Mouse (Mus musculus) layer of hippocampus, adult 18-20 months (tissue): ENCODE data around the gene Mast3. TPM values are rescaled to one million over a fixed set of nuclear protein-coding genes. Genes with fewer than 3 reads are reported as not detected.

ENCODE experiments used
- DNase-seq, 2 experiments: peaks; one replicate each; pipeline ENCODE4 v3.0.0; 2022; ENCODE audit warnings: low spot score in 2 of 2
- total RNA-seq, 2 experiments: library from RNA; stranded (reverse); gene quantifications; 2 replicates each; pipeline ENCODE4 v1.2.3; 2021

The Mast3 gene
- total RNA-seq, 2 experiments from 2014 or later: 439 to 476 TPM

DNA sequence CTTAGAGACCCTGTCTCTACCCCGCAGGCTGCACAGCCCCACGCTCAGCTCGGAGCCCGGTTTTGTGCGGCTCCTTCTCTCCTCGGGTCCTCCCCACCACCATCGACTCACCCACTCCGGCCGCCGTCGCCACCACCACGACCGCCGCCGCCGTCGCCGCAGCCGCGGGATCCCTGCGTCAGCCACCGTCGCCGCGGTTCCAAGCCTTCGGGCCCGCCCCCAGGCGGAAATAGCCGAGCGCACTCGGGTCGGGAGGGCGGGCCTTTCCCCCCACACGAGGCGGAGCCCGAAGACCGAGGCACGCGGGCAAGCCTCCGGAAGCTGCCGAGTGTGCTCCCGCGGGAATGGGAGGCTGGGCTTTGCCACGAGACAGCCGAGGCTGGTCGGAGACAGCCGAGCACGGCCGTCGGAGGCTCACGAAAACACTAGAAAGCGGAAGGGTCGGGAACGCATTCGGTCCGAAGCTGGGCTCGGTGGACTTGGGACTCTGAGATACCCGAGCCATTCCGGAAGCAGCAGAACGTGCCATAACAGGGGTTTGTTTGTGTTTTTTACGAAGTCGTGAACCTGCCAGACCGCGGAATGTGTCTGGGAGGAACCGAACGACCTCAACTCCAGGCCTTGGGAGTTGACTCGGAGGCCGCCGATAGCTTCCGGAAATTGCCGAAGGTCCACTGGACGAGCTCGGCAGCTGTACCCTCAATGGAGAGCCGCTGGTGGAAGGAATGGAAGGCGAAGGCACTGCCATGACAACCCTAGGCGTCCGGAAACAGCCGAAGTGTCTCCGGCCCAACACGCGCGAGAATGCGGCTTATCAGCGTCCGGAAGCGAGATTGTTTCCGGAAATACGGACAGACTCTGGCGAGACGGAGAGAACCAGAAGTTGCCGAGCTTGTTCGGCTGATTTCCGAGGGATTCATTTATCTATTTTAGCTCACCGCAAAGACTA lies 28.1 kb downstream of the Mast3 start, which contains the start of gene Pik3r2:
TSS of gene Pik3r2 (minus strand) at position 218 of the 949 bp plus-strand sequence.
- peak; percentile 98 for DNase-seq

DNA sequence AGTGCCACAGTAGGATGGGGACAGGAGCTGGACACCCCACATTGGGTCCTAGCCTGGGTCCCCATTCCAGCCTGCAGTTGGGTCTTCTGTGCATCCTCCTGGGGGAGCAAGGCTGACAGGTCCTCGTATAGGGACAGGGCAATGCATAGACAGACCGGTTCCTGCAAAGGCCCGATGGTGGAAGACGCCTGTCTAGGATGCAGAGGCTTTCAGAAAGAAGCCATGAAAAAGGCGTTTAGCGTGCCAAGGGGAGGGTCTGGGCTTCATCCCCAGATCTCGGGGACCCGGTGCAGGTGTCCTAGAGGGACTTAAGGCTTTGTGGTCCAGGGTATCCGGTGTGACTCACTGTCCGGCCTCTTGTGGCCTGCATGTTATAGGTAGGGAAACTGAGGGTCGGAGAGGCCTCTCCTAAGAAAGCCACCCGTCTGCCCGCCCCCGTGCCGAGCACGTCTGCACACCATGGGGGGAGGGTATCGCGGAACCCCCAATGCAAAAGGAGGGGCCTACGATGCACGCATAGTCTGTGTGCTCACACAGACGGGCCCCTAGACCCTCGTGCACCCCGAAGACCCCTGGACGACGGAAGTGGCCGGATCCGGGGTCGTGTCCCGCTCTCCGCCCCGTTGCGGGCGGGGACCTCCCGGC lies 28.9 kb downstream of the Mast3 start:
- DNase-seq: no peak

DNA sequence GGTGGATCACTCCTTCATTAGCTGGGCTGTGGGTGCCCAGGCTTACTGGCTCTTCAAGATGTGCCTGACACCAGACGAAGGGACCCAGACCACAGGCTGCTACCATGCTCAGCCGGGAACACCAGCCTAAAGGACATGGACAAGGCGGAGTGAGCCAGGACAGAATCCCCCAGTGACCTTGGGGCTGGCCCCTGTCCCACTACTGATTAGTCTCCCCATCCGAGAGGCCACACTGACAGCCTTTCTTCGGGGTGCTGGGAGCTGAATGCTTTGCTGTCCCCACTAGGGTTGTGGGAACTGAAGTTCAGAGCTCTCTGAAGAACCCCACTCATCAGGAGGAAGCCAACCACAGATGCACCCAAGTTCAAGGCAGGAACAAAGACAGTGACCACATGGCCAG lies 29.6 kb downstream of the Mast3 start:
- no peak for DNase-seq

DNA sequence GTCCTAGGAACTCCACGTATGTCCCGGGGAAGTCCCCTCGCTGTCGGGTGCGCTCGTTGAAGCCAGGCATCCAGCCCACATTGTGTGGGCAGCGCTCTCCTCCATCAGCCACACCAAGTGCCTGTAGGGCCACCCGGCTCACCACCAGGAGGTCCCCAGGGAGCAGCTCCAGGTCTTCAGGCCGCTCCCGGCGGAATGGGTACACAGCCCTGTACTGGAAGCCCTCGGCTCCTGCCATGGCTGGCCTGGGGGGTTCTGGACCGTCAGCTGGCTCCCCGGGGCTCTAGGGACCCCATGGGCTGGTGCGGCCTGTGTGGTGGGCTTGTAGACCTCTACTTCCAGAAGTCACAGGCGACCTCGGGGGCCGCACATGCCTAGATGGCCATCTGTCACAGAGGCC lies 30.1 kb downstream of the Mast3 start:
- DNase-seq: no peak

DNA sequence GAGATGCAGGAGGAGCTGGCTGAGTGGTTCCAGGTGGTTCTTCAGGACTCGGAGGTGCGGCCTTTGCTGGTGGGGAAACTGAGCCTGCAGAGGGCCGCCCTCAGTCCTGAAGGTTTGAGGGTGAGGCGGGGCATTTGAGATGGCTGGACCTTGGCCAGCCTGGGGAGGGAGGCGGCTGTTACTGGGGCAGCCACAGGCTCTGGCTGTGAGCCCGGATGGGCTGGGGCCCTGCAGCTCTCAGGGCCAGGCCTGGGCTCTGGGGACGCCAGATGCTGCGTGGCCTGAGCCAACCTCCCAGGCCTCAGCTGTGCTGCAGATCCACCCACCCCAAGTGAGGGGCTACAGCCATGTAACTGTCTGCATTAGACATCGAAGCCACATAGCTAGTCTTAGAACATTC lies 31.0 kb downstream of the Mast3 start:
- DNase-seq: peak; percentile 62 to 78

DNA sequence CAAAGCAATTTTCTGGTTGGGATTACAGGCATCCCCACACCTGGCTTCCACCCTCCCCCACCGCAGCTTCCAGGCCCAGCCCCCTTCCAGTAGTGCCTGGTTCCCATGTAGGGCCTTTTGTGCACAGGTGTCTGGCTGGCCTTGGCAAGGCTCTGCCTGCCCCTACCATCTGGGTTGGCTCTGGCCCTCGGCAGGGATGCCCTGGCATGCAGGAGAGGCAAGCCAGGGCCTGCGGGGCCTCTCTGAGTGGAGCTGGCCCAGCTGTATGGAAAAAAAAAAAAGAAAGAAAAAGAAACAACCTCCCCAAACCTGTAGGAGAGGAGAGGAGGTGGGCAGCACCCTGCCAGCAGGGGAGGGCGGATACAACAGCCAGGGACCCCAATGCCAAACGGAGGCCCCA lies 31.4 kb downstream of the Mast3 start:
- no peak for DNase-seq

DNA sequence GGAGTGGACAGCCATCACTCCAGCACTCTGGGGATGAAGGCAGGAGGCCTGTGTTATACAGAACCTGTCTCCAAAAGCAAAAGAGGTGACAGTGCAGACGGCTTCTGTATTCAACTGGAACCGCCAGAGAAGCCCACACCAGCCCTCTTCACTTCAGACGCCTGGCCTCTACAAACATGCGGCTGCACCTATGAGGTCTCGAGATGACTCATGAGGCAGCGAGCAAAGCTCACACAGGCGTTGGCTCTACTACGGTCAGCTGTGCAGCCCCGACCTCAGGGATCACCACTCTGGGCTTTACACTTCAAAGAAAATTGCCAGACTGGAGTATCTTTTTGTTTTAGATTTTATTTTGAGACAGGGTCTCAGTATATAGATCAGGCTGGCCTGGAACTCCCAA lies 32.0 kb downstream of the Mast3 start:
- DNase-seq: no peak

DNA sequence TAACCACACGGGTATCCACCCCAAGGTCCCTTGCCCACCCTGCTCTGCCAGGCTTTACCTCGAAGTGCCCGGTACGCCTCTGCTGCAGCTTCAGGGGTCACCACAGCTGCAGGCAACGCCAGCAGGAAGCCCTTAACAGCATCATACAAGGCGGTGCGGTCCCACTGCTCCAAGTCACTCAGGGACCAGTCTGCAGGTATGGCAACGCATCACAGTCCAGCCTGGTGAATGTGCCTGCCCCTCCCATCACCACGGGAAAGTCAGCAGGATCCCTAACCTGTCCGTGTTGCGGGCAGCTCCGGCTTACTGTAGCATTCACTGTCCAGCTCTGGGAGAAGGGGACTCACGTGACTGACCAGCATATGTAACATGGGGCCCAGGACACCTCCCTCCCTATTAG lies 32.8 kb downstream of the Mast3 start:
- DNase-seq: no peak

DNA sequence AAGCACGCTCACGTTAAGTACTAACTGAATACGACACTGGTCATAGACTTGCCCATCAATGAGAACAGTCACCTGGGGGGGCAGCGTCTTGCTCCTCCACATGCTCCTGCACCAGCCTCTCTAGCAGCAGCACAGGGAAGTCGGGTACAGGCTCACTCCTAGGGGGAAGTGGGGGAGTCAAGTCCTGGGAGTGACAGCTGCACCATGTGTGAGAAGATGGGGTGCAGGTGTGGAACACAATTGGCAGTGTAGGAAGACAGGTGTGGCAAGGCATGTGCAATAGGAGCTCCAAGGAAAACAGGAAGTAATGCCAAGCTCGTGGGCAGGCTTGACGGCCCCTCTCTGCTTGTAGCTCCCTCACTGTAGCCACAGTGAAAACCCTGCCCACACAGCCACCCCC lies 33.6 kb downstream of the Mast3 start:
- DNase-seq: no peak

DNA sequence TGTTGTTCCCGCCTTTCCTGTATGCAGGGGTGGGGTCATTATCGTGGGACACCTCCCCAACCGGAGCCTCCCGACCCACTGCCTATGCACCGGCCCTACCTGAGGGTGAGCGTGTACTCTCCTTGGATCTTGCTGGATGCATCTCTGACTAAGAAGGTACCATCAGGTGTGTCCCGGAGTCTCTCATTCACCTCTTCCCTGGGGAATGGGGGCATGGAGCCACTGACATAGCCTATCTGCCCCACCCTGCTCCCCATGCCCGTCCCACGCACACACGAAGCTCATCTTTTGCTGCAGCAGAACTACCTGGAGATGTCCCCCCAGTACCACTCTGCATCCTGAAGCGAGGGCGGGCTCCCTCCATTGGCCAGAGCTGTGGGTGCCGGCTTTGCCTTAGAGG lies 34.1 kb downstream of the Mast3 start:
- no peak for DNase-seq

DNA sequence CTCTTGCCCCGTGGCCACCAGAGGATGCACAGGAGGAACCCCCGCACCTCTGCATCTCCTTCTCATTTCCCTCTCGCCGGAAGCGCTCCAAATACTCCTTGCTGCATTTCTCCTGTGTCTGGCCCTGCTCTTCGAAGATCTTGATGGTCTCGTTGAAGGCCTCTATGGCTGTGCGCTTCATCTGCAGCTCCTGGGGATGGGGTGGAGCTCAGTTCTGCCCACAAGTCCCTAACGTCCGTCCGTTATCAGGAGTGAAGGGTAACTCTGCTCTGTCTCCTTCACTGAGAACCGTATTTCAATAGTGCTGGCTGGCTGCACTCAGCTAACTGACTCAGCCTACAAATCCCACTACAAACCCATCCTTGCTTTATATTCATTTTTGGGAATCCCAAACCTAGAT lies 35.0 kb downstream of the Mast3 start:
- DNase-seq: no peak

DNA sequence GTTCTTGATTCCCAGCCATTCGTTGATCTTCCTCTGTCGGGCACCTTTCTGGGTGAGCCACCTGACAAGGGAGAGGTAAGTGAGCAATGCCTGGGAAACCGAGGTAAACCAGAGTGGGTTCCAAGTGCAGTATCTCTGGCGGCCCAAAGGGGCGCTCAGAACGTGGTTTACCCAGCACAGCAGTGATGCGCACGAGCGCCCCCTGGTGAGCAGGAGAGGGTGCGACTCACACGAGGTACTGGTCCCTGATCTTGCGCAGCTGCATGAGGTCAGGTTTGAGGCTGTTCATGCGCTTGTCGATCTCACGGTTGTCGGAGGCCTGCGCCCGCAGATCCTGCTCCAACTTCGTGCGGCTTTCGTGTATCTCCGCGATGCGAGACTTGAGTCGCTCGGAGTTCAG lies 35.5 kb downstream of the Mast3 start:
- DNase-seq: peak; percentile 91 to 97

DNA sequence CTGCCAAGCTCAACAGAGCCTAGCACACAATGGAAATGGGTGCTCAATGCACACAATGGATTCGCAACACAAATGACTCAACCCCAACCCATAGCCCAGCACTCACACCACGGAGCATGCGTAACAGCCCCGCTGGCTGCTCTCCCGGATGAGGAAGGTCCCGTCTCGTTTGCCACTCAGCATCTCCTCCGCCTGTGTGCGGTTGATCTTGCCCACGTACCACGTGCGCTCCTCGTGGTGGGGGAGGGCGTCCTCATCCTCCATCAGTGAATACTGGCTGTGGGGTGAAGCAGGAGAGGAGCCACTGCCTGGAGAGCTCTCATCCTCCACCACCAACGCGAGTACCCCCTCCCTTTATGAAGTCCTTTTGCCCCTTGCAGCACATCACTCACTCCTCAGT lies 35.9 kb downstream of the Mast3 start:
- DNase-seq: no peak

DNA sequence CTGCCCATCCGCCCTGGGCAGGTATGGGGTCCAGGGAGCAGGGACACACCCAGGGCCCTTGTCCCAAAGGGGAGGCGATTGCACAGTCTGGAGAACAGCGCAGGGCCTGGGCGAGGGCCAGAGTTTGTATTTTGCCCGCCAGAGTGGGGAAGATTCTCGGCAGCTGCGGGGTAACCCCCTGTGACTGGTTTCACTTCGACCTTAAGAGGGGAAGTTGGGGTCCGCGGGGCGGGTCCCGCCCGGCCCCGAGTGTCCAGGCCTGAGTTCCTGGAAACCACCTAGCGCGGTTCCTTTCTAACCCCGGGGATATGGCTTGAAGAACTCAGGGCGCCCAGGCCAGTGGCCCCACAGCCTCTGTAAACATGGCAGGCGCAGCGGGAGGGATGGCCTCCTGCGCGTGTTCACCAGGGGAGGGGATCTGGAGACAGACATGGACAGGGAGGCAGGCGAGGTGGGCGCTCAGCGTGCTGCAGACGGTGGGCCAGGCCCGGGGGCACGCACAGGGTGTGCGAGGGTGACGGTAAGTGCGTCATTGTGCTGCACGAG lies 36.5 kb downstream of the Mast3 start:
- no peak for DNase-seq

DNA sequence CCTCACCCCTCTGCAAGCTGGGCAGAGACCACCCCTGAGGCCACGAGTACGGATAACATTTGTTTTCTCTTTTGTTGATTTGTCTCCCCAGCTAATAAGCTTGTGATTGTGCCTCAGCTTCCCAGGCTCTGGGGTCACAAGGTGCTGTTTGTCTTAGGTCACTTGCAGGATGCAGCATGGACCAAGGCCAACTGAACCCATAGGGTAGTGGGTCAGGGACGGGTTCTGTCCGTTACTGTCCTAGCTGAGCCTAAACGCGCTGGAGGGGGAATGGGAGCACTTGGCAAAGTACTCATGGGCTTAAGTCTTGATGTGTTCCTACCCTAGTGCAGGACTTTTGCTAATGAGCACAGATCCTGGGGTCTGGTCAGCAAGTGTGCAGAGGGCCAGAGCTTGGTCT lies 37.4 kb downstream of the Mast3 start:
- DNase-seq: no peak

DNA sequence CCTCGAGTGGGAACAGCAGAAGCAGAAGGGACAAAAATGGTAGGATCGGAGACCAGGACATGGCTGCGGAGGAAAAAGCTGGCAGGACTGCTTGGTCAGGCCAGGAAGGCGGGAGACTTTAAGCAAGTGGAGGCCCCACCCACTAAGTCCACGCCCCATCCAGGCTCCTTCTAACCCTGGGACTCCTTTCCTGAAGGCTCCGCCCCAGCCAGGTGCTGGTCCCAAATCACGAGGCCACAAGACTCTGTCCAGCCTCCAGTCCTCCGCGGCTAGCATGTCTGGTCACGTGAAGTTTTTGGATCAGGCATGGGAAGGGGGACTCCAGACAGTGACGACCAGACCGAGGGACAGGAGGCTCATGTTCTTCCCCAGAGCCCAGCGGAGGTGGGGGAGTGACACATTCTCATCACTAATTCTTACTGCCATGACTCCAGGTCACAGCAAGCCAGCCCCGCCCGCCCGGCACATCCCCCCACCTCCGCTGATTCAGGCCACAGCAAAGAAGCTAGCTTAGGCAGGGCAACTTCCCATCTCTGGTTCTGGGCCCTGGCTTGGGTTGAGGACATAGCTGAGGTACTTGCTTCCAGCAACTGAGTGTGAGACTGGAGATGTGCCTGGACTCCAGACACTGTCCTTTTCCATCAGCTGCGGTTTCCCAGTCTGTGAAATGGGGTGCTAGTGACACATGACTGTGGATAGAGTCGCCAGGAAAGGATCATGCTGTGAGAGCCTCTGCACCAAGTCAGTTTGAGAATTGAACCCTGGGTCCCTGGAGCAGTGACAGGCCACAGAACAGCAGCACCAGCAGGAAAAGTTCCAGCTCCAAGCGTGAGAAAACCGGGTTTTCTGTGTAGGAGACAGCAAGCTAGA lies 38.0 kb downstream of the Mast3 start:
- no peak for DNase-seq

DNA sequence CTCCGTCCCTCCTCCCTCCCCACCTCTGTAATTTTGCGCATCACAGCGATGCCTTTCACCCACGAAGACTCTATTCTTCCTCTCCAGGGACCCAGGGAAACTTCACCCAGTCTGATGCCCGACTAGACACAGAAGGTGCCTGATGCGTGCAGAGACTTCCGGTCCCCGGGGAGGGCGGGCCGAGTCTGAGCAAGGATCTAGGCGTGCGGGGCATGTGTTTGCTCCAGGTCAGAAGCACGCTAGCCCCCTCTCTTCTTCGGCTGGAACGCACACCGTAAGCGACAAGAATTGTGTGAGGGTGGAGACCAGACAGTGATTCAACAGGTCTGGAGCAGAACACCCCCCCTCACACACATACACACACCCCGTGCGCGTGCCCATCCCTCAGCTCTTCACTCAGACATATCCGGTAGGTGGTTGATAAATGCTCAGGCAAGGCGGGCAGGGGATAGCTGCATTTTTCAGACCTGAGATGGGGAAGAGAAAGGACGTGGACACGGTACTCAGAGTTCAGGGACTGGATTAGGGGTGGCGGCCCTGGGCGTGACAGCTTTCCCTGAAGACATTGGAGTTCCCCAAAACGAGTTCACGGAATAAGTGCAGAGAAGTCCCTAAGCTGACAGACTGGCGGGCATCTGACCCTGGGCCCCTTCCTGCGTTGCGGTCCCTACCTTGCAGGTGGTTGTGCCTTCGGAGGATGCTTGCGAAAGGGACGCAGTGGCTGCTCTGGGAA lies 38.9 kb downstream of the Mast3 start:
- DNase-seq: no peak

DNA sequence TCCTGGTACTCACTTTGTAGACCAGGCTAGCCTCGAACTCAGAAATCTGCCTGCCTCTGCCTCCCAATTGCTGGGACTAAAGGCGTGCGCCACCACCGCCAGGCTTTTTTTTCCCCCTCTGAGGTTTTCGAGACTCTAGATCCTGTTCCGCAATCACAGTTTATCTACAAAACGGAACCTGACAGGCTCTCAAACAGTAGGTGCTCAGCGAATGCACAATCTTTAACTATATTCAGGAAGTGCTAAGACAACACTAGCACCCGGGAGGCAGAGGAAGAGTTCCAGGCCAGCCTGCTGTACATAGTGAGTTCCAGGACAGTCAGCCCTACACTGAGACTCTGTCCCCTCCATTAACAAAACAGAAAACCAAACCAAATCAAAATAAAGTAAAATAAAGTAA lies 39.5 kb downstream of the Mast3 start:
- no peak for DNase-seq

DNA sequence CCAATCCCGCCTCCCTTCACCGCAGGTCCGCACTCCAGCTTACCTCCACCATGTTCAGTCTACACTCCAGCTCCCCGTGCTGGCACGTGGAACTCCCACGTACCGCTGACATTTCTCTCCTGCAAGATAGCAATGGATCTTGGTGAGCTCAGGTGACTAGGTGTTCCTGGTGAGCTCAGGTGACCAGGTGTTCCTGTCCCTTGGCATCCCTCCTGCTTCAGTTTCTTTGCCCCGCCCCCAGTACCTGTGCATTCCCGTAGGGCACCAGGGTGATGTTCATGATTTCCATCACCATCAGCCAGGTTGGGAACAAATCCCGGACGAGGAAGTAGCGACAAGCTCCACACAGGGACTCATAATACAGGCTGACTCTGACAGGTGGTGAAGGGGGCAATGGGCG lies 40.2 kb downstream of the Mast3 start:
- DNase-seq: no peak

DNA sequence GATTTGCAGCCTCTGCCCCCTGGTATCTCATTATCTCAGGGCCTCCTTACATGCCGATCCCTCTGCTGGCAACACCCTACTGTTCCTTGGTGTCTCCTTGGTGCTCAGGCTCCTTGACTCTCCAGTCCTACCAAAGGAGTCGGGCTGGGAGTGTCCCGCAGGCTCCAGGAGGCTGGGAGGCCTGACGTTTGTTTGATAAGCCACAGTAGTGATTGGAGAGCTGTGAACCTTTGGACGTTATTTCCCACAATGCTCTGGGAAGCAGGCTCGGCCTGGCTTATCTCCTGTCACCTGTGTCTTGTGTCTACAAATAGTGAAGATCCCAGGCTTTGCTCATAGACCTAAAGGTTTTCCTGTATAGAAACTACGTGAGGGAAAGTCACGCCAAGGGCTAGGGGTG lies 40.8 kb downstream of the Mast3 start:
- DNase-seq: no peak

DNA sequence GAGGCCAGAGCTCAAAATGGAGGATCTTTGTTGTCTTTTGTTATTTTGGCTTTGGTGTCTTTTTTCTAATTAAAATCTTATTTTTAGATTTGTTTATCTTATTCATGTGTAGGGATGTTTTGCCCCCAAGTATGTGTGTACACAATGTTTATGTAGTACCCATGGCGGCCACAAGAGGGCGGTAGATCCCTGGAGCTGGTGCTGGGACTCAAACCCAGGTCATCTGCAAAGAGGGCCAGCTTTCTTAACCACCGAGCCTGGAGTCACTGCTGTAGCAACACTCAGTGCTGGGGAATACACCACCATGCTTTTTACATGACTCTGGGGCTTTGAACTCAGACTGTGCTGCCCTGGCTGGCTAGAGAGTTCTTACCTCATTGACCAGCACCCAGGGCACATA lies 41.5 kb downstream of the Mast3 start:
- DNase-seq: no peak
